Mouse (Mus musculus) lung, postnatal 0 days (tissue): ENCODE results near the gene Olfr371.

Experiments used
- CTCF ChIP-seq: IDR thresholded peaks from 2 replicates; pipeline ENCODE4 v1.5.1; 2016; ENCODE audit warnings: antibody characterized with exemption, mild to moderate bottlenecking
- EP300 ChIP-seq: IDR thresholded peaks from 2 replicates; pipeline ENCODE4 v1.6.1; 2016; ENCODE audit warnings: antibody characterized with exemption, mild to moderate bottlenecking, control low read depth

DNA sequence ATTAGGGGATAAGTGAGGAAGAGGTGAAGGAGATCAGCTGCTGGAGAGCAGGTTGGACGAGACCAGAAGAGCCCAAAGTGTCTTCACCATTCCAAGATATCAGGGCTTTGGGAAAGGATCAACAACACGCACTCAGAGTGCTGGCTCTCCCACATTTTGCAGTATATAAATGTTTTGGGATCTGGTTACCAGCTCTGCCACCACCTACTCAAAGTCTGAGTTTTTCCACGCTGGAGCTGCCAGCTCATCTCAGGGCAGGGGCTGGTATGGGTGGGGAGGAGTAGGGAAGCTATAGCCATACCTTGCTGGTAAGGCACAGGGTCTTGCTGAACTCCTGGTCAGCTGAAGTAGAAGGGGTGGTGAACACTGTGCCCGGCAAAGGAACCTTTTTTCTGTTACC is 5.6 kb upstream of the Olfr371 start:
- TF ChIP-seq CTCF (no peak), EP300 (no peak)
